Comparison of ENCODE assay signal across 8 mouse cellular contexts in the genomic region with DNA sequence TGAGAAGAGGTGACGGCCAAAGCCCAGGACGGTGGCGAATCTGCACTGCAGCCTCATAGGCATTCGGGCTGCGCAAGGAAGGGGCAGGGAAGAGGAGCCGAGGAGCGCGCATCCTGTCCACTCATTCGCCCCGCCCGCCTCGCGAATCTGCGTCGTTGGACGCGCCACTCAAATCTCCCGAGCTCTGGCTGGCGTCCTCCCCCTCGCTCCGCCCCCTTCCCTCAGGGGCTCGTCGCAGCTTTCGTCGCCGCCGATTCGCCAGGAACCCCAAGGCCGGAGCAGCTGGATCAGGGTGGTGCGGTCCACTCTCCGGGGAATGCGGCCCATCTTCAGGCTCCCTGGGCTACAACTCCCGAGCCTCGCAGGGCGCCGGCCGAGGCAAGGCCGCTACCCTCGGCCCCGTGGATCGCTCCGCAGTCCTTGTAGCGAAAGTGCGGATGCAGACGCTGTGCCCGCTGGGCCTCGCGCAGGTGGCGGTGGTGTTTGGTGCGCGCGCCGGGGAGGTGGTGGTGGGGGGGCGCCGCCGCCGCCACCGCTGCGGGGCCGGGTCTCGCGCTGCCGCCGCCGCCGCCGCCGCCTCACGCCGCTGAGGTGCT. TPM values are rescaled to one million over a fixed set of nuclear protein-coding genes. Genes with fewer than 3 reads are reported as not detected.
DNase-seq lines count a peak whose midpoint lies in the region; ATAC-seq lines count a peak whose summit lies in the region.

No protein-coding gene starts in this region.

- WGBS in embryonic facial prominence, embryonic 14.5 days = 0% methylated on average over 19 of the region's 70 CpGs
- under 1% methylated on average over 48 of the region's 70 CpGs for WGBS in kidney, embryonic 14.5 days
- WGBS in limb, embryonic 15.5 days = under 1% methylated on average over 67 of the region's 70 CpGs

- H3K4me3 ChIP-seq in embryonic facial prominence, embryonic 14.5 days (ENCODE audit: low read depth, low read length) = peak overlapping the region; percentile 90
- peak overlapping the region; percentile 96 for H3K4me3 ChIP-seq in kidney, embryonic 14.5 days (ENCODE audit: low read length)
- H3K4me3 ChIP-seq in limb, embryonic 15.5 days = peak overlapping the region; percentile 86

- no peaks in the 10 kb centered on the region for H3K27me3 ChIP-seq in embryonic facial prominence, embryonic 14.5 days (replicated peaks; ENCODE audit: control insufficient read depth, insufficient read depth, low read length)
- no peaks in the 10 kb centered on the region for H3K27me3 ChIP-seq in kidney, embryonic 14.5 days (ENCODE audit: control insufficient read depth, insufficient read depth, low read length)
- H3K27me3 ChIP-seq in limb, embryonic 15.5 days = no peaks in the 10 kb centered on the region

- H3K9me3 ChIP-seq in embryonic facial prominence, embryonic 14.5 days (ENCODE audit: control insufficient read depth, low read length) = no peaks in the 10 kb centered on the region
- no peaks in the 10 kb centered on the region for H3K9me3 ChIP-seq in kidney, embryonic 14.5 days (ENCODE audit: control insufficient read depth, low read length)
- no peaks in the 10 kb centered on the region for H3K9me3 ChIP-seq in limb, embryonic 15.5 days

- DNase-seq in 3T3-L1 (ENCODE audit: low read depth, low spot score) = peak; percentile 91
- peak; percentile 86 to 95 for DNase-seq in adrenal gland, postnatal 4 days (ENCODE audit: low spot score in 2 of 2)
- DNase-seq in embryonic facial prominence, embryonic 14.5 days (ENCODE audit: low spot score) = peak; percentile 98
- DNase-seq in heart, adult 9 months (ENCODE audit: low spot score in 2 of 2) = peak; percentile 93 to 96
- peak; percentile 86 to 92 for DNase-seq in monocyte, adult 2 months (ENCODE audit: low read depth in 1 of 2, low spot score in 2 of 2)
- DNase-seq in spleen, postnatal 36 days (ENCODE audit: low spot score in 2 of 2) = peak; percentile 96 to 97

- H3K36me3 ChIP-seq in embryonic facial prominence, embryonic 14.5 days (ENCODE audit: control insufficient read depth, insufficient read depth, low read length) = peaks cover 41% of the 10 kb centered on the region
- peaks cover 37% of the 10 kb centered on the region for H3K36me3 ChIP-seq in kidney, embryonic 14.5 days (ENCODE audit: control insufficient read depth, insufficient read depth, low read length)
- H3K36me3 ChIP-seq in limb, embryonic 15.5 days = peaks cover 31% of the 10 kb centered on the region

- H3K27ac ChIP-seq in embryonic facial prominence, embryonic 14.5 days (replicated peaks; ENCODE audit: low read depth, low read length) = peak overlapping the region; percentile 99
- peak overlapping the region; percentile 95 for H3K27ac ChIP-seq in kidney, embryonic 14.5 days (ENCODE audit: low read depth, low read length)
- H3K27ac ChIP-seq in limb, embryonic 15.5 days = peak overlapping the region; percentile 99

- peaks cover 8% of the 10 kb centered on the region for H3K4me1 ChIP-seq in embryonic facial prominence, embryonic 14.5 days (ENCODE audit: control insufficient read depth, insufficient read depth, low read length)
- peaks cover 12% of the 10 kb centered on the region for H3K4me1 ChIP-seq in kidney, embryonic 14.5 days (ENCODE audit: control insufficient read depth, insufficient read depth, low read length)
- peaks cover 19% of the 10 kb centered on the region for H3K4me1 ChIP-seq in limb, embryonic 15.5 days

- peak overlapping the region; percentile 94 for H3K9ac ChIP-seq in embryonic facial prominence, embryonic 14.5 days (ENCODE audit: low read depth, low read length)
- H3K9ac ChIP-seq in kidney, embryonic 14.5 days (ENCODE audit: low read depth, low read length) = peak overlapping the region; percentile 96
- peak overlapping the region; percentile 85 for H3K9ac ChIP-seq in limb, embryonic 15.5 days

- ATAC-seq in embryonic facial prominence, embryonic 14.5 days (ENCODE audit: low read depth) = peak; percentile 92
- ATAC-seq in kidney, embryonic 14.5 days (ENCODE audit: low FRiP score, low TSS enrichment) = peak; percentile 91
- ATAC-seq in limb, embryonic 15.5 days (ENCODE audit: insufficient number of reproducible peaks, low FRiP score, low TSS enrichment, low read depth) = peak; percentile 89

- peak overlapping the region; percentile 78 for H3K4me2 ChIP-seq in embryonic facial prominence, embryonic 14.5 days (ENCODE audit: low read depth, low read length)
- H3K4me2 ChIP-seq in kidney, embryonic 14.5 days (replicated peaks; ENCODE audit: low read depth, low read length) = peak overlapping the region; percentile 82
- peak overlapping the region; percentile 76 for H3K4me2 ChIP-seq in limb, embryonic 15.5 days

RNA-seq across cellular contexts. Expression of gene Setd1a, which starts 0.5 kb away (rescaled TPM):
- total RNA-seq in adrenal gland, postnatal 4 days (2021) = 10 to 100 TPM; 63.9 to 64.9 TPM
- polyA plus RNA-seq in embryonic facial prominence, embryonic 14.5 days (2014; fragmentation: Nextera tagmentation; extraction: Ambion mirVana) = 23.0 and 24.1 TPM in 2 replicates
- 32.6 and 34.7 TPM in 2 replicates for polyA plus RNA-seq in kidney, embryonic 14.5 days (2014; fragmentation: Nextera tagmentation; extraction: Ambion mirVana)
- polyA plus RNA-seq in limb, embryonic 15.5 days (2015; fragmentation: Nextera tagmentation; extraction: Ambion mirVana) = 18.6 and 21.7 TPM in 2 replicates

RNA-seq across cellular contexts. Expression of gene Orai3, which starts 7.4 kb away (rescaled TPM):
- 10 to 100 TPM; 26.7 to 28.9 TPM for total RNA-seq in adrenal gland, postnatal 4 days (2021)
- polyA plus RNA-seq in embryonic facial prominence, embryonic 14.5 days (2014; fragmentation: Nextera tagmentation; extraction: Ambion mirVana) = 10.4 and 11.9 TPM in 2 replicates
- 12.9 and 19.7 TPM in 2 replicates for polyA plus RNA-seq in kidney, embryonic 14.5 days (2014; fragmentation: Nextera tagmentation; extraction: Ambion mirVana)
- 23.6 and 26.5 TPM in 2 replicates for polyA plus RNA-seq in limb, embryonic 15.5 days (2015; fragmentation: Nextera tagmentation; extraction: Ambion mirVana)

RNA-seq across cellular contexts. Expression of gene Gm49388, which starts 8.4 kb away (rescaled TPM):
- 1 to 10 TPM; 6.2 to 8.1 TPM for total RNA-seq in adrenal gland, postnatal 4 days (2021)
- polyA plus RNA-seq in embryonic facial prominence, embryonic 14.5 days (2014; fragmentation: Nextera tagmentation; extraction: Ambion mirVana) = 0.43 TPM in 1 of 2 replicates, not detected in the other
- not detected in 2 replicates for polyA plus RNA-seq in kidney, embryonic 14.5 days (2014; fragmentation: Nextera tagmentation; extraction: Ambion mirVana)
- not detected in 2 replicates for polyA plus RNA-seq in limb, embryonic 15.5 days (2015; fragmentation: Nextera tagmentation; extraction: Ambion mirVana)

RNA-seq across cellular contexts. Expression of gene Hsd3b7, which starts 23.4 kb away (rescaled TPM):
- total RNA-seq in adrenal gland, postnatal 4 days (2021) = 10 to 100 TPM; 36.9 to 49.1 TPM
- polyA plus RNA-seq in embryonic facial prominence, embryonic 14.5 days (2014; fragmentation: Nextera tagmentation; extraction: Ambion mirVana) = 22.2 and 23.5 TPM in 2 replicates
- polyA plus RNA-seq in kidney, embryonic 14.5 days (2014; fragmentation: Nextera tagmentation; extraction: Ambion mirVana) = 18.0 and 18.7 TPM in 2 replicates
- polyA plus RNA-seq in limb, embryonic 15.5 days (2015; fragmentation: Nextera tagmentation; extraction: Ambion mirVana) = 18.7 and 23.8 TPM in 2 replicates

RNA-seq across cellular contexts. Expression of gene Fbxl19, which starts 32.6 kb away (rescaled TPM):
- 10 to 100 TPM; 24.6 to 26.0 TPM for total RNA-seq in adrenal gland, postnatal 4 days (2021)
- 3.0 and 3.8 TPM in 2 replicates for polyA plus RNA-seq in embryonic facial prominence, embryonic 14.5 days (2014; fragmentation: Nextera tagmentation; extraction: Ambion mirVana)
- polyA plus RNA-seq in kidney, embryonic 14.5 days (2014; fragmentation: Nextera tagmentation; extraction: Ambion mirVana) = 6.2 and 10.0 TPM in 2 replicates
- polyA plus RNA-seq in limb, embryonic 15.5 days (2015; fragmentation: Nextera tagmentation; extraction: Ambion mirVana) = 4.3 and 4.4 TPM in 2 replicates

Comparison
In these comparisons a context has a peak if more than half of its experiments do, and no peak if none do; other contexts are left out.
1. Peak in every context shown above with its lines: DNase-seq, ATAC-seq, H3K4me3 ChIP-seq and H3K27ac ChIP-seq.